Mouse (Mus musculus) lung, embryonic 16.5 days (tissue): ENCODE results near the gene Smap2. TPM values are rescaled to one million over a fixed set of nuclear protein-coding genes. Genes with fewer than 3 reads are reported as not detected.
"Not testable (repeated sequence)": the region's sequence is repeated elsewhere in the genome, so short reads cannot be mapped to it uniquely, and the experiment has no call there.

ENCODE experiments used
- ATAC-seq: fragments of 200-750 bp; cut with Nextera tagmentation; 2 replicates; pipeline ENCODE4 v1.8.0; 2017; ENCODE audit warnings: low read depth, mild to moderate bottlenecking, moderate library complexity
- H3K27ac ChIP-seq: fragments of 300-500 bp; sonication (generic); 2 replicates; pipeline ENCODE4 v1.5.1; 2014; ENCODE audit warnings: mild to moderate bottlenecking, control low read depth, low read length
- H3K27me3 ChIP-seq: fragments of 300-500 bp; sonication (generic); 2 replicates; pipeline ENCODE4 v1.6.1; 2014; ENCODE audit warnings: low read depth, low read length, mixed read lengths; ENCODE audit not compliant: control insufficient read depth, insufficient read depth
- H3K36me3 ChIP-seq: fragments of 300-500 bp; sonication (generic); 2 replicates; pipeline ENCODE4 v1.6.1; 2014; ENCODE audit warnings: low read length; ENCODE audit not compliant: control insufficient read depth, insufficient read depth
- H3K4me1 ChIP-seq: fragments of 300-500 bp; sonication (generic); replicated peaks from 2 replicates; pipeline ENCODE4 v1.6.1; 2014; ENCODE audit warnings: low read length, mixed read lengths; ENCODE audit not compliant: control insufficient read depth, insufficient read depth
- H3K4me2 ChIP-seq: fragments of 300-500 bp; sonication (generic); 2 replicates; pipeline ENCODE4 v1.6.1; 2014; ENCODE audit warnings: low read depth, low read length, control low read depth
- H3K4me3 ChIP-seq: fragments of 300-500 bp; sonication (generic); 2 replicates; pipeline ENCODE4 v1.5.1; 2014; ENCODE audit warnings: mild to moderate bottlenecking, low read length, control low read depth
- H3K9ac ChIP-seq: fragments of 300-500 bp; sonication (generic); 2 replicates; pipeline ENCODE4 v1.6.1; 2014; ENCODE audit warnings: low read length, control low read depth
- H3K9me3 ChIP-seq: fragments of 300-500 bp; sonication (generic); 2 replicates; pipeline ENCODE4 v1.6.1; 2016; ENCODE audit warnings: low read length; ENCODE audit not compliant: control insufficient read depth
- WGBS: fragments of 180-500 bp; shearing (Covaris S2); extraction: QIAGEN DNeasy Blood & Tissue Kit; methylation state at CpG from one replicate; pipeline ENCODE4 v1.1.7; 2014; 5-methylcytosine and 5-hydroxymethylcytosine counted together
- polyA plus RNA-seq: library from polyadenylated mRNA; unstranded; fragments of >200 nt; fragmentation: Nextera tagmentation; extraction: Ambion mirVana; gene quantifications from 2 replicates; pipeline ENCODE4 v1.2.1, GENCODE M21; 2015

Smap2 gene
- 12.3 and 12.6 TPM in 2 replicates for polyA plus RNA-seq

DNA sequence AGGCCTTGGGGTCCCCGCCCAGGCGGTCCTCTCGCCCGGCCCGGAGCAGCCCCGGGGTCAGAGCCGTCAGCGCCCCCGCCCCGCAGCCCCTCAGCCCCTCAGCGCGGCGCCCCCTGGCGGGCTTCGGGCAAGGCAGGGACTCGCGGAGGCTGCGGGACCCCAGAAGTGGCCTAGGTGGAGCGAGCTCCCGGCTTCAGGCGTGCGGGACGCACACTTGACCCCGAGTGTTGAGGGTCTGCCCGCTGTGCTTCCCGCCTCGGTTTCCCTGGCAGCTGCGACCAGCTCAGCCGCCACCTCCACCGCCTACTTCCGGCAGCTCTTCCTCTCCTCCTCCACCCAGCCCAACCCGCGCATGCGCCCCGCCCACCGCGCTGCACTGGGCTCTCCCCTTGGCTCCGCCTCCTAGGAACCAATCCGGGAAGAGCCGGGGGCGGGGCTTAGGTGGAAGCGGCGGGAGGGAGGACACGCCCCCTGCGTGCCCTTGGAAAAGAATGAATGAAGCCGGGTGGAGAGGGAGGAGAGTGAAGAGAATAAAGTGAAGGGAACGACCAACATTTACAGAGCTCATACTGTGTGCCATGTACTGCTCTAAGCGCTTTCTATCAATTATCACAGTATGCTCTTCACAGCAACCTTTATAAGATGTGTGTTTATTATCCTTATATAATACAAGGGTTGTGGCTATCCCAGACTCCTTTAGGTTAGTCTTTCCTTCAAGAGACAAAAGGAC is at the start of gene Smap2:
TSS of gene Smap2 (minus strand) at position 320 of the 730 bp plus-strand sequence.
- Histone ChIP-seq H3K9me3 (no peaks in the 10 kb centered on the region), H3K4me1 (peaks cover 9% of the 10 kb centered on the region), H3K9ac (peak within 1 kb of the TSS; percentile 95), H3K4me3 (peak within 1 kb of the TSS; percentile 97), H3K4me2 (peak within 1 kb of the TSS; percentile 93), H3K27me3 (no peaks in the 10 kb centered on the region), H3K27ac (peak within 1 kb of the TSS; percentile 74), H3K36me3 (no peaks in the 10 kb centered on the region)
- peak; percentile 98 for ATAC-seq
- WGBS, result under 1% methylated on average over 40 of the region's 48 CpGs

DNA sequence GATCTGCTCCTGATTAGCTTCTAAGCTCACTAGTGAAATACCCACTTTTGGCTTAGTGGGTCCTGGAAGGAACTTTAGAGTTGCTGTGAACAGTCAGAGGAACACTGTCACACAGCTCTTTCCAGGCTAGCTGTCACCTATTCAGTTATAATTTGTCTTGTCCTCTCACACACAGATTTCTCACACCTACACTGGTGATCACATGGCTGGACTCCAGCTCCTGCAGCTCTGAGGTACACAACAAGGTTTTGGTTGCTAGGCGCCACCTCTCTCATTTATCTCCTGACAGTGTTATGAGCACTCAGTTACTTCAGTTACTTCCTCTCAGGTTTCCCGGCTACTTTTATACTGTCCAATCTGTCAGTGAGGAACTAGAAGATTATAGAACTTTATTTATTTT is 48.3 kb upstream of the Smap2 start:
- no peak overlapping the region for H3K4me3 ChIP-seq
- no peak for ATAC-seq
- H3K36me3 ChIP-seq, result peaks cover 11% of the 10 kb centered on the region
- H3K9ac ChIP-seq, result no peak overlapping the region
- H3K27me3 ChIP-seq, result no peaks in the 10 kb centered on the region
- no peaks in the 10 kb centered on the region for H3K4me1 ChIP-seq
- H3K4me2 ChIP-seq, result no peak overlapping the region
- H3K9me3 ChIP-seq, result no peaks in the 10 kb centered on the region
- H3K27ac ChIP-seq, result no peak overlapping the region
- WGBS, result 62% methylated on average over 2 of the region's 2 CpGs

DNA sequence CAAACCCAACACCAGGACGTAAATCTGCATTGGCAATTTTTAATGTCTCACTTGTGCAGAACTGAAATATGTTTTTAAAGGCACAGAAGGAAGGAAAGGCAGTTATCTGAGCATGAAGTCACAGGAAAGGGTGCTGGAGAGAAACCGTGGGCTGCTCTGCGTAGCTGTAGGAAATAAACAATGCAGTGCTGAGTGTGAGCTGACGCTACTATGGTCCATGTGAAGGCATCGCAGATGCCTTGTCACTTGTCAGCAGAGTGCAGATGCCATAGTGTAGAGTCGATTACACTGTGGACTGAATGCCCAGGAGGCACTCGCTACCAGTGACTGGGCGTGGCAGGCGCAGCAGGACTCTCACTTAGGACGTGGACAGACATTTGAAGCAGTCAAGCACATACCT is 42.2 kb upstream of the Smap2 start:
- 78% methylated on average over 10 of the region's 10 CpGs for WGBS
- H3K9me3 ChIP-seq, H3K4me3 ChIP-seq, H3K4me1 ChIP-seq, H3K27me3 ChIP-seq, H3K4me2 ChIP-seq, H3K27ac ChIP-seq, H3K36me3 ChIP-seq, ATAC-seq, H3K9ac ChIP-seq: not testable (repeated sequence)

DNA sequence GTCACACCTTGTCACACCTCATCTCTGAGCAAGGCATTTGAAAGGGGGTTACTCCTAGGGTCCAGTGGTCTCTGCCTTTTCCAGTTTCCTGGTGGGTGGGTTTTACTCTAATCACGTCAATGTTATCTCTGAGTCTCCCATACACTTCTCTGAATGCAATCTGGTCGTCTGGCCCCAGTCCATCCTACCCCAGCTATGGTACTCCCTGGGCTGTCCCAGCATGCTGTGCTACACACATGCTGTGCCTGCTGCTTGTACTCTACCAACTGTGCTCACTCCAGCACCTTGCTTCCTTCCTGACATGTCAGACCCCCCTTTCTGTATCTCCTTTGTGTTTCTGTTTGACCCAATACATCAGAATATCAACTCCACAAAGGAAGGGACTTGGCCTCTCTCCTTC is 40.0 kb upstream of the Smap2 start:
- no peaks in the 10 kb centered on the region for H3K4me1 ChIP-seq
- ATAC-seq, result no peak
- no peaks in the 10 kb centered on the region for H3K9me3 ChIP-seq
- H3K4me3 ChIP-seq, result no peak overlapping the region
- no peaks in the 10 kb centered on the region; the same call in 1 of the 2 replicates for H3K27me3 ChIP-seq
- no peak overlapping the region for H3K27ac ChIP-seq
- H3K4me2 ChIP-seq, result no peak overlapping the region
- peaks cover 3% of the 10 kb centered on the region for H3K36me3 ChIP-seq
- WGBS, result 53% methylated on average over 2 of the region's 2 CpGs
- H3K9ac ChIP-seq, result no peak overlapping the region

DNA sequence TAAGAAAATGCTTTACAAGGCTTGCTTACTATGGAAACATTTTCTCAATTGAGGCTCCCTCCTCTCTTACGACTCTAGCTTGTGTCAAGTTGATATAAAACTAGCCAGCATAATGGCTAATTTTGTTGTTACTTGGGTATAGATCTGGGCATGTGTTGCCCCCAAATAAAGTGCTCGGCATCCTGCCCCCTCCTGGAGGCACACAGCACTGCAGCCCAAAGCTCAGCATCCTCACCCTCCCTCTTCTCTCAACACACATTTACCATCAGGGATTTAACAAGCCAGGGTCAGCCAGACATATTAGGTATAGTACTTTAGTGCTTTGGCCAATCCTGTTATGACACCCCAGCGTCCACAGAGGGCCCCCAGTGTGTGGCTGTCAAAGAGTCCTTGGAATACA is 39.3 kb upstream of the Smap2 start:
- Histone ChIP-seq H3K9ac (no peak overlapping the region), H3K9me3 (no peaks in the 10 kb centered on the region), H3K4me2 (no peak overlapping the region), H3K27ac (no peak overlapping the region), H3K27me3 (no peaks in the 10 kb centered on the region; the same call in 1 of the 2 replicates), H3K36me3 (peaks cover 3% of the 10 kb centered on the region), H3K4me3 (no peak overlapping the region), H3K4me1 (no peaks in the 10 kb centered on the region)
- 46% methylated on average over 3 of the region's 3 CpGs for WGBS
- no peak for ATAC-seq

DNA sequence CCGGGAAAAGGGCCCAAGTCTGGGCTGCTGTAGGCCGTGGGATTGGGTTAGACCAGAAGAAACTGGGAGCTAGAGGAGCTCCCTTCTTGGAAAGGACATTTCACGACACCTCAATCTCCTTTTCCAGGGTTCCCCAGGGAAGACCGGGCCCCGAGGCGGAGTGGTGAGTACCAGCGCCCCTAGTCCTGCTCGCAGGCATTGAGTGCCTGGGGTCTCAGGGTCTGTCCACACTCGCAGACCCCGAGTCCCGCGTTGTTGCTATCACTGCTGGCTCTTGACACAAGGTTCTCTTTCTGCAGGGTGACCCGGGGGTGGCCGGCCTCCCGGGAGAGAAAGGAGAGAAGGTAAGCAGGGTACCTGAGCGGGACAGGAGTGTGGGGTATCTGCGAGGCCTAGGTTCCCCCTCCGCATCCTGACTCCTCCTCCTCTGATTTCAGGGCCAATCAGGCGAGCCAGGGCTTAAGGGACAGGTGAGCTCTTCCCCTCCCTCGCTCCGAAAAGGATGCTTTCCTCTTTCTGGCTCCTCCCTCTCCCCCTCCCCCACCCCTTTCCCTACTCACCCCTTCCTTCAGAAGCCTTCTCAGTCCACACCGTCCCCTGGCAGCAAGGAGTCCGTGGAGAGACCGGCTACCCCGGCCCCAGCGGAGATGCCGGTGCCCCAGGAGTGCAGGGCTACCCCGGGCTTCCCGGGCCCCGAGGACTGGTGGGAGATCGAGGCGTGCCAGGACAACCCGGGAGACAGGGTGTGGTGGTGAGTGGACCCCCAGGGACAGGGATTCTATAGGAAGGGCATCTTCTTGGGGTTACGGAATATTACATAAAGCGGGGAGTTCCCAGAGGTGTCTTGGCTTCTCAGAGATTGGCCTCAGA is 35.6 kb upstream of the Smap2 start:
- 14% methylated on average over 34 of the region's 35 CpGs for WGBS
- Histone ChIP-seq H3K27me3 (no peaks in the 10 kb centered on the region; the same call in 1 of the 2 replicates), H3K4me1 (no peaks in the 10 kb centered on the region), H3K27ac (no peak overlapping the region), H3K4me3 (0 out of 2 replicates have a peak overlapping the region, but pooled peaks have one; percentile 1), H3K9ac (no peak overlapping the region), H3K36me3 (no peaks in the 10 kb centered on the region), H3K4me2 (peak overlapping the region; percentile 37), H3K9me3 (no peaks in the 10 kb centered on the region)
- 0 out of 2 replicates have a peak, but pooled peaks have one; percentile 37 for ATAC-seq

DNA sequence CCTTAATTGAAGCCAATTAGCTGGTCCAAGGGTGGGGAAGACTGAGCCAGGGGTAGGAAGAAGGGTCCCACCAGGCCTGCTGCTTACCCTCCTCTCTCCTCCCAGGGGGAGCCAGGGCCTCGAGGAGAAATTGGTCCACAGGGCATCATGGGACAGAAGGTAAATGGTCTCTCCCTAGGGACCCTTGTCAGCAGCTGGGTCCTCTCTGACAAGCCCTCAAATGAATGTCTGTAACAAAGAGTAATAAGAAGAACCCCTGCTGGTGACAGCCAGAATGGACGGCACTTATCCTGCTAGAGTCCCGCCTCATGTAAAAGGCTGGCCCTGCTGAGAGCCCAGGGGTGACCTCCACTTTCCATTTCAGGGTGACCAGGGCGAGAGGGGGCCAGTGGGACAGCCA is 34.8 kb upstream of the Smap2 start:
- Histone ChIP-seq H3K36me3 (no peaks in the 10 kb centered on the region), H3K27me3 (no peaks in the 10 kb centered on the region; the same call in 1 of the 2 replicates), H3K9ac (no peak overlapping the region), H3K4me1 (no peaks in the 10 kb centered on the region), H3K27ac (no peak overlapping the region), H3K4me3 (no peak overlapping the region), H3K9me3 (no peaks in the 10 kb centered on the region), H3K4me2 (no peak overlapping the region)
- ATAC-seq, result no peak
- WGBS, result 45% methylated on average over 4 of the region's 4 CpGs

DNA sequence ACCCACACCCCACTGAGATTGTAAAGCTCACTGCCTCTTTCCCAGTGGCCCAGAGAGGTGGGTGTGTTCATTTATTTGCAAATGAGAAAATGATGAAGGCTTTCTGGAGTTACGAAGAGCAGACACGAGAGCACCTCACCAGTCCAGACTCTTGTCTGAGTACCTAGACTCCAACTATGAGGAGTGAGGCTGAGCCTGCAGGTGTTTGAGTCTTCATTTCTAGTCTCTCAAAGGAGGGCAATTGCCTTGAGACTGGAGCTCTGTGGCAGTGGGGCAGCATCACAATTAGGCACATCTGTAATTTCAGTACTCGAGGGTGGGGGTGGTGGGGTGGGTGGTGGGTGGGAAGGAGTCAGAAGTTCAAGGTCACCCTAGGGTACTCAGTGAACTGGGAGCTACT is 25.9 kb upstream of the Smap2 start:
- Histone ChIP-seq H3K27me3 (peaks cover 13% of the 10 kb centered on the region), H3K4me1 (peaks cover 13% of the 10 kb centered on the region), H3K27ac (no peak overlapping the region), H3K9ac (no peak overlapping the region), H3K36me3 (no peaks in the 10 kb centered on the region), H3K9me3 (no peaks in the 10 kb centered on the region), H3K4me3 (no peak overlapping the region), H3K4me2 (no peak overlapping the region)
- 70% methylated on average over 3 of the region's 3 CpGs for WGBS
- ATAC-seq, result no peak

DNA sequence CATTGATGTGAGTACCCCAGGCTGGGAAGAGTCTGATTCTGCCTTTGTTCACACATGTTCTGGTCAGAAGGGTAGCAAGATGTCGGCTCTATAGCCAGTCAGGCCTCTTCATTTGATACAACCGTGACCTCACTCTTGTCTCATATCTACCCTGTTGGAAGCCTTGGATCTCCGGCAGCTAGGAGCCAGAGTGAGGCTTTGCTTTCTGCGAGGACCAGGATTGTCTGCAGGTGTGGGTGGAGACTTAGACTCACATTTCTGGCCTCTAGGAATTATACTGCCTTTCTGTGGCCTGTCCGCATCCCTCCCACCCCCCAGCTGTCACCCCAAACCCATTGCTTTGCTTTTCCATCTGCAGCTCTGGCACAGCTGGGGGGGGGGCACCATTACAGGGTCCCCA is 25.4 kb upstream of the Smap2 start:
- Histone ChIP-seq H3K36me3 (no peaks in the 10 kb centered on the region), H3K4me3 (no peak overlapping the region), H3K9ac (no peak overlapping the region), H3K27ac (no peak overlapping the region), H3K4me2 (no peak overlapping the region), H3K4me1 (peaks cover 13% of the 10 kb centered on the region), H3K9me3 (no peaks in the 10 kb centered on the region), H3K27me3 (peaks cover 13% of the 10 kb centered on the region)
- no peak for ATAC-seq
- WGBS, result 72% methylated on average over 5 of the region's 5 CpGs
